Mouse (Mus musculus): ENCODE results near the gene Hif3a. TPM values are rescaled to one million over a fixed set of nuclear protein-coding genes. Genes with fewer than 3 reads are reported as not detected.

The Hif3a gene
- polyA plus RNA-seq, 1 experiment from 2014 or later: 43.3 TPM

DNA sequence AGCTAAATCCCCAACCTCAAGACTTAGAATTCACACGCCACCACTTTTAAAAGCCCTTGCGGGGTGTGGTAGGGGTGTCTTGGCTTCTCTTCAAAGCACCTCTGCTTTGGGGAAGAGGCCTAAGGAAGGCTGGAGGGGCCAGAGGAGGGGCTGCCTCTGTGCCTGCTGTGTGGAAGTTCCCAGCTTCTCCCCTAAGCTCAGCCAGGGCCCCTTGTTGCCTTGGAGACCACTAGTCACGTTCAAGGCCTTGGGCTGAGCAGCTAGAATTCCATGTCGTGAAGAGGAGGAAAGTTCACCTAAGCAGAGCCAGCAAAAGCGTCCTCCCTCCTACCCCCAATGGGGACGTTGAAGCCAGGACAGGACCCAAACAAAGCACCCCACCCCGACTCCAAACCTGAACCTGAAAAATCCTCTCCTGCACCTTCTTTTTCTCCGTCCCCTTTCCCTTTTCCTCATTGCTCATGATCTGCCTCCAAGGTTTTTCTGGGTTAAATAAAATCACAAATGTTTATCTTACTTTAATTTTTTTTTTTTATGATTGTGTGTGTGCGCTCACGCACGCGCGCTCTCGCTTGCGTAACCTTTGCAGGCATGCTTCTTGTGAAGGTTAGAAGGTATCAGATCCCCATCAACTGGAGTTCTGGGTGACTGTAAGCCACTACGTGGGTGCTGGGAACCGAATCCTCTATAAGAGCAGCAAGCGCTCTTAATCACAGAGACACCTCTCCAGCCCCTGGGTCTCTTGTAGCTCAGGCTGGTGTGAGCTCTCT, 70.4 kb downstream of the Hif3a start:
- H3K4me2 ChIP-seq (ENCODE audit: low read depth, low read length): no peak overlapping the region
- no peak for ATAC-seq (ENCODE audit: low read depth)
- no peak overlapping the region; the same call in 1 of the 2 replicates for H3K9ac ChIP-seq (ENCODE audit: low read depth, low read length)
- WGBS (ENCODE audit: insufficient replicate concordance): 47% methylated on average over 18 of the region's 18 CpGs
- H3K27ac ChIP-seq (ENCODE audit: low read length): no peak overlapping the region; the same call in 1 of the 2 replicates
- H3K27me3 ChIP-seq (ENCODE audit: control insufficient read depth, insufficient read depth, low read depth, low read length): peaks cover 7% of the 10 kb centered on the region
- no peaks in the 10 kb centered on the region for H3K36me3 ChIP-seq (ENCODE audit: control insufficient read depth, insufficient read depth)
- H3K4me3 ChIP-seq (ENCODE audit: low read depth, low read length): no peak overlapping the region
- peaks cover 25% of the 10 kb centered on the region for H3K4me1 ChIP-seq (ENCODE audit: control insufficient read depth, low read depth, low read length)
- no peaks in the 10 kb centered on the region for H3K9me3 ChIP-seq (replicated peaks; ENCODE audit: control insufficient read depth, low read length)

DNA sequence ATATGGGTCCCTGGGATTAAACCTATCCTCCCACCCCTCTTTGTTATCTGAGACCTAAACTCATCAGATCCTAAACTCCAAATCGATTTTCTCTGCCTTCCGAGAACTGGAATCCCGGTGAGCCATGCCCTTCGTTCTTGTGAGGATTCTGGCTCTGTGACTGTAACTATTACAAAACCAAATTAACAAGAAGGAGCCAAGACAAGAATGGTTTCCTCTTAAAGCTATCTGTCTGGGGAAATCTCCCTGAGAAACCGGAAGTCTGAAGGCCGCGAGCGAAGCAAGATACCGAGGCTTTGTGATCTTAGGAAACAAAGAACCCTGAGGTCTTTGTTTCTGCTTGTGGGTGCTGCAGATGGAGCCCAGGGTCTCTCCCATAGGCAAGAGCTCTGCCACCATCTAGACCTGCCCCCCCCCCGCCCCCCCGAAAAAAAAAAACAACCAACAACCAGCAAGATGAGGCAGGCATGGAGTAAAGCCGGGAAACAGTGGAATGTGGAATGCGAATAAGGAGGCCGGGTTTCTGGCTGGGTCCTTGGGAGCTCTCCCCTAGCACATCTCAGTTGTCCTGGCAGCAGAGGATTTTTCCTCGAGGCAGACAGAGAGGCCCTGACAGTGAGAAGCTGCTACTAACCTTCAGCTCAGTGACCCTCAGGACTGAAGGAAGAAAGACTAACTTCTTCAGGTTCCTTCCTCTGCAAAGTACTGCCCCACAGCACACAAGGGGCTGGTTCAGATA, 72.1 kb downstream of the Hif3a start:
- H3K4me1 ChIP-seq (ENCODE audit: control insufficient read depth, low read depth, low read length): peaks cover 21% of the 10 kb centered on the region
- no peak overlapping the region for H3K4me3 ChIP-seq (ENCODE audit: low read depth, low read length)
- no peaks in the 10 kb centered on the region for H3K9me3 ChIP-seq (replicated peaks; ENCODE audit: control insufficient read depth, low read length)
- ATAC-seq (ENCODE audit: low read depth): no peak
- H3K4me2 ChIP-seq (ENCODE audit: low read depth, low read length): no peak overlapping the region
- 21% methylated on average over 15 of the region's 15 CpGs for WGBS (ENCODE audit: insufficient replicate concordance)
- H3K27ac ChIP-seq (ENCODE audit: low read length): 0 out of 2 replicates have a peak overlapping the region, but pooled peaks have one; percentile 15
- peaks cover 7% of the 10 kb centered on the region for H3K27me3 ChIP-seq (ENCODE audit: control insufficient read depth, insufficient read depth, low read depth, low read length)
- H3K9ac ChIP-seq (ENCODE audit: low read depth, low read length): no peak overlapping the region
- no peaks in the 10 kb centered on the region for H3K36me3 ChIP-seq (ENCODE audit: control insufficient read depth, insufficient read depth)

GRCm38 (mm10) chr7:16988405-16988804, 73.8 kb downstream of the Hif3a start:
- ATAC-seq (ENCODE audit: low read depth): no peak
- H3K4me3 ChIP-seq (ENCODE audit: low read depth, low read length): no peak overlapping the region
- H3K27ac ChIP-seq (ENCODE audit: low read length): no peak overlapping the region
- no peaks in the 10 kb centered on the region for H3K27me3 ChIP-seq (ENCODE audit: control insufficient read depth, insufficient read depth, low read depth, low read length)
- no peaks in the 10 kb centered on the region for H3K36me3 ChIP-seq (ENCODE audit: control insufficient read depth, insufficient read depth)
- H3K9ac ChIP-seq (ENCODE audit: low read depth, low read length): no peak overlapping the region
- peaks cover 11% of the 10 kb centered on the region for H3K4me1 ChIP-seq (ENCODE audit: control insufficient read depth, low read depth, low read length)
- H3K9me3 ChIP-seq (replicated peaks; ENCODE audit: control insufficient read depth, low read length): no peaks in the 10 kb centered on the region
- WGBS (ENCODE audit: insufficient replicate concordance): 58% methylated on average over 3 of the region's 3 CpGs
- no peak overlapping the region for H3K4me2 ChIP-seq (ENCODE audit: low read depth, low read length)

GRCm38 (mm10) chr7:16987541-16988149, 74.6 kb downstream of the Hif3a start:
- no peak overlapping the region for H3K4me2 ChIP-seq (ENCODE audit: low read depth, low read length)
- H3K27me3 ChIP-seq (ENCODE audit: control insufficient read depth, insufficient read depth, low read depth, low read length): no peaks in the 10 kb centered on the region
- no peak for ATAC-seq (ENCODE audit: low read depth)
- no peaks in the 10 kb centered on the region for H3K9me3 ChIP-seq (replicated peaks; ENCODE audit: control insufficient read depth, low read length)
- H3K27ac ChIP-seq (ENCODE audit: low read length): no peak overlapping the region
- H3K4me1 ChIP-seq (ENCODE audit: control insufficient read depth, low read depth, low read length): peaks cover 10% of the 10 kb centered on the region
- no peaks in the 10 kb centered on the region for H3K36me3 ChIP-seq (ENCODE audit: control insufficient read depth, insufficient read depth)
- 60% methylated on average over 7 of the region's 7 CpGs for WGBS (ENCODE audit: insufficient replicate concordance)
- H3K9ac ChIP-seq (ENCODE audit: low read depth, low read length): no peak overlapping the region
- no peak overlapping the region for H3K4me3 ChIP-seq (ENCODE audit: low read depth, low read length)

DNA sequence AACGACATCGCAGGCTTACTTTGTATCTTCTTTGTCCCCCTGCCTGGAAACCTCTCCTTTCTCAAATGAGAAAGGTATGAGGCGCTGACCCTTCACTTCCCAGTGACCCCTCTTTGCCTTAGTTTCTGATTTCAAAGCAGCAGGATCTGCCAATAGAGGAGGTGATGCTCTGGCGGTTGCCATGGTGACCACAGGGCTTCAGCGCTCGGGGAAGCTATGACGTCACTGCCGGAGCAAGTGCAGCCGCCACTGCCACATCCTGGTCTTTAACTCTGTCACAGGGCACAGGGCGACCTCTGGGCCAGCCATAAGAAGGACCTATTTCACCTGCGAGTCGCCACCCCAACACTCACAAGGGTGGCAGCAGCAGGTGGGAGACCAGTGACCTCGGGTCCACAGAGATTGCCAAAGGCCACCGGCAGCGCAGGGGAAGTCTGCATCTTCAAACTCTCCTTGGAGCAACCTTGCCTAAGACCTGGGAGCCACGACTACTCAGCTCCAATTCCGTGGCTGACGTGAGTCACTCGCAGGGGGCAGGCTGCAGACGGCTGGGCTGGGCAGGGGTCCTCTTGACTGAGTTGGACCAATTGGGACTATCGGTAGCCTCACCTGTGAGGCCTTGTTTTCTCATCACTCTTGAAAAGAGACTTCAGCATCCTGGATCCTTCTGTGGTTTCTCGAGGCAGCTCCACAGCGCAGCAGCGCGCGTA, 79.2 kb downstream of the Hif3a start, which contains the start of gene Gm42372:
Gene Gm42372, plus strand, starts transcription at position 228 of the 710 bp plus-strand sequence.
- WGBS (ENCODE audit: insufficient replicate concordance): 28% methylated on average over 26 of the region's 26 CpGs
- Histone ChIP-seq H3K9ac (ENCODE audit: low read depth, low read length) (no peak within 1 kb of the TSS), H3K4me3 (ENCODE audit: low read depth, low read length) (no peak within 1 kb of the TSS), H3K27me3 (ENCODE audit: control insufficient read depth, insufficient read depth, low read depth, low read length) (no peaks in the 10 kb centered on the region), H3K36me3 (ENCODE audit: control insufficient read depth, insufficient read depth) (no peaks in the 10 kb centered on the region), H3K4me1 (ENCODE audit: control insufficient read depth, low read depth, low read length) (peaks cover 16% of the 10 kb centered on the region), H3K4me2 (ENCODE audit: low read depth, low read length) (no peak within 1 kb of the TSS), H3K27ac (ENCODE audit: low read length) (no peak within 1 kb of the TSS), H3K9me3 (replicated peaks; ENCODE audit: control insufficient read depth, low read length) (no peaks in the 10 kb centered on the region)
- no peak for ATAC-seq (ENCODE audit: low read depth)

Other genes starting within 250 kb of the Hif3a start
- gene Strn4, start 246.5 kb downstream of the Hif3a start, polyA plus RNA-seq (2015; fragmentation: Nextera tagmentation; extraction: Ambion mirVana): 27.4 and 29.8 TPM in 2 replicates
- 7.8 and 8.9 TPM in 2 replicates for gene Fkrp, start 245.7 kb downstream of the Hif3a start, polyA plus RNA-seq (2015; fragmentation: Nextera tagmentation; extraction: Ambion mirVana)
- 2.8 and 3.6 TPM in 2 replicates for gene Prkd2, start 219.5 kb downstream of the Hif3a start, polyA plus RNA-seq (2015; fragmentation: Nextera tagmentation; extraction: Ambion mirVana)
- 0.05 and 0.12 TPM in 2 replicates for gene Dact3, start 187.1 kb downstream of the Hif3a start, polyA plus RNA-seq (2015; fragmentation: Nextera tagmentation; extraction: Ambion mirVana)
- gene Gng8, start 170.6 kb downstream of the Hif3a start, polyA plus RNA-seq (2015; fragmentation: Nextera tagmentation; extraction: Ambion mirVana): 0.17 TPM in 1 of 2 replicates, not detected in the other
- 1.2 and 1.3 TPM in 2 replicates for gene Ptgir, start 155.9 kb downstream of the Hif3a start, polyA plus RNA-seq (2015; fragmentation: Nextera tagmentation; extraction: Ambion mirVana)
- gene Calm3, start 138.3 kb downstream of the Hif3a start, polyA plus RNA-seq (2015; fragmentation: Nextera tagmentation; extraction: Ambion mirVana): 81.6 and 86.6 TPM in 2 replicates
- gene Pnmal2, start 117.7 kb downstream of the Hif3a start, polyA plus RNA-seq (2015; fragmentation: Nextera tagmentation; extraction: Ambion mirVana): 0.20 and 0.42 TPM in 2 replicates
- gene Pnmal1, start 102.7 kb downstream of the Hif3a start, polyA plus RNA-seq (2015; fragmentation: Nextera tagmentation; extraction: Ambion mirVana): 0.02 and 0.05 TPM in 2 replicates
- 0.04 TPM in 2 replicates for gene Gm42372, start 79.3 kb downstream of the Hif3a start, polyA plus RNA-seq (2015; fragmentation: Nextera tagmentation; extraction: Ambion mirVana)
- gene Ccdc8, start 69.7 kb downstream of the Hif3a start, polyA plus RNA-seq (2015; fragmentation: Nextera tagmentation; extraction: Ambion mirVana): 5.3 and 5.9 TPM in 2 replicates
- gene Ppp5c, start 34.5 kb downstream of the Hif3a start, polyA plus RNA-seq (2015; fragmentation: Nextera tagmentation; extraction: Ambion mirVana): 38.0 and 38.6 TPM in 2 replicates
- 0.20 and 0.25 TPM in 2 replicates for gene Psg16, start 11.6 kb upstream of the Hif3a start, polyA plus RNA-seq (2015; fragmentation: Nextera tagmentation; extraction: Ambion mirVana)
- 0.04 TPM in 1 of 2 replicates, not detected in the other for gene Ceacam3, start 87.9 kb upstream of the Hif3a start, polyA plus RNA-seq (2015; fragmentation: Nextera tagmentation; extraction: Ambion mirVana)
- gene Psg29, start 141.1 kb upstream of the Hif3a start, polyA plus RNA-seq (2015; fragmentation: Nextera tagmentation; extraction: Ambion mirVana): not detected in 2 replicates

Measured in liver, embryonic 16.5 days (tissue).